Mouse (Mus musculus) cortical plate, adult 2 months (tissue): ENCODE data around the gene Acvr1b.

Source experiments
- CTCF ChIP-seq: fragments of 200-500 bp; IDR thresholded peaks from 2 replicates; pipeline ENCODE4 v1.5.1; 2011; ENCODE audit warnings: mild to moderate bottlenecking, control low read depth, low read length; ENCODE audit not compliant: insufficient read depth; ENCODE audit errors: extremely low read depth
- POLR2A ChIP-seq: fragments of 200-500 bp; IDR thresholded peaks from 2 replicates; pipeline ENCODE4 v1.6.1; 2011; ENCODE audit warnings: mild to moderate bottlenecking, low read length, control low read depth; ENCODE audit not compliant: insufficient read depth; ENCODE audit errors: extremely low read depth

- TF ChIP-seq CTCF = no peak
- TF ChIP-seq POLR2A = no peak
These were observed 6.3 kb upstream of the Acvr1b start for GRCm38 (mm10) chr15:101167553-101167952.
